Mouse (Mus musculus) mesoderm, embryonic 11.5 days (tissue): Measurements from ENCODE around the gene Epyc.
A peak's percentile ranks its signal among the peaks of the same experiment; 100 is the strongest.

Source experiments
- DNase-seq: peaks from one replicate; pipeline ENCODE4 v3.0.0-alpha.2; 2012; ENCODE audit warnings: low read depth, low spot score

The Epyc gene

DNA sequence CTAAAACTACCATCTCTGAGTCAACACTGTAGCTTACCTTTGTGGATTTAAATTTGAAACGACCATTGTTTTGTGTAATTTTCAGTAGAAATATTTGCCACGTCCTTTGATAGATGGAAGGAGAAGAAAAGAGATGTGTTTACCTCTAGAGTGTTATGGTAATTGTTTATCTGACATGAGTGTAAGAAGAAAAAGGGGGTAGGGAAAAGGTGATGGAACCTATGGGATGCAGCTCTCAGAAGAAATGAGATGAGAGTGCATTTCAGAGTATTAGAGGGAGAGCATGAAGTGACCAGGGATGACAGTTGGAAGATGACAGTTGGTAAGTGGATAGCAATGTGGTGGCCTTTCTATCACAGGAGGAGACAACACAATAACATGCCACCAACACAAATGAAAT lies at the start of gene Epyc:
Epyc (plus strand) TSS at position 301 of the 400 bp plus-strand sequence.
- no peak for DNase-seq

DNA sequence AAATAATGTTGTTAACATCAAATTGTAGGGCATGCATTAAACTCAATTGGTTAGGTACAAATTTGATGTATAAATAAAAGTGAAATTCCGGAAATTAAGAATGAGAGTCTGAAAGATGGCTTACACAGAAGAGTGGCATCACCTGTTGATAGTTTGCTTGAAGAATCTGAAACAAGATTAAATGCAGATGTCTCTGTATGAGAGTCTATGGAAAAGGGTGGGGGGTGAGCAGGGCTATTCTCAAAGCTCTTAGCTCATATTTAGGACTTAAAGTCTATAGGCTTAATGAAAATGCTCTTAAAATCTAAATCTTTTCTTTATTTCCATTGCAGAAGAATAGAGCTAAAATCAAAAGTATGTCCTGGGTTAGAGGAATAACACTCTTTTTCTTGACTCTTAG lies 48.2 kb upstream of the Epyc start:
- DNase-seq = no peak

DNA sequence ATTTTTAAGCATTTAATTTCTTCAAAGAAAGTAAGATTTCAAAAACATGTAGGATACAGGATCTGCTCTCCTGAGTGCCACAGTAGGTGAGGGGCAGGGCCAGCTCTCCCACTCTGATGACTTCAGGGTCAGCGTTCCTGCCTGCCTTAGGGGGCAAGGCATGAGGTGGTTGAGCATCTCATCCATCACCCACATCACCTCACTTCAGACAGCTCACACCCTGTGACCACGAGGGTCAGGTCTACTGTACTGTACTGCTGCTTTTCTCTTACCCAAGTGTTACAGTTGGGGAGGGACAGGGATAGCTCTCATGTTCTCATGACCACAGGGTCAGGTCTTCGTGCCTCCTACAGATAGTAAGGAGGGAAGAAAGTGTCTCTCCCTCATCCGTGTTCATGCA lies 42.1 kb upstream of the Epyc start:
- no peak for DNase-seq

DNA sequence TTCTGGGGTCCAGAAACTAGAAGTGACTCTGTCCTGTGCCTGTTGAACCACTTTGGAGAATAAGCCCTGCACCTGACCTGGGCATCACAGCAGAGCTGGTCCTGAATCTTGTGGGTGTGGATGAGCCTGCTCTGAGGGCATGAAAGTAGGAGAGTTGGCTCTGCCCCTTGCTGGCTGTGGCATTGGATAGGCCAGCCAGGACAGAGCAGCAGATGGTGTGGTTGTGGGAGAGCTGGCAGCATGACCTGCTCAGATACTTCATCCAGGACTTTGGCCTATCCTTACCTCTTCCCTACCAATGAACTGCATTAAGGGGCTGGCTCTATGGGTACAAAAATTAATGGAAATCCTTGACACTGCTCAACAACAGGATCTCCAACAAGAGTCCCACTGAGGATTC lies 40.6 kb upstream of the Epyc start:
- DNase-seq = no peak

- no peak for DNase-seq
Measured at GRCm38 (mm10) chr10:97606579-97606978, 37.3 kb upstream of the Epyc start, which contains the start of gene Kera. Gene Kera, plus strand, starts transcription at chr10:97606879.

GRCm38 (mm10) chr10:97622328-97622727 lies 21.5 kb upstream of the Epyc start:
- DNase-seq = no peak

DNA sequence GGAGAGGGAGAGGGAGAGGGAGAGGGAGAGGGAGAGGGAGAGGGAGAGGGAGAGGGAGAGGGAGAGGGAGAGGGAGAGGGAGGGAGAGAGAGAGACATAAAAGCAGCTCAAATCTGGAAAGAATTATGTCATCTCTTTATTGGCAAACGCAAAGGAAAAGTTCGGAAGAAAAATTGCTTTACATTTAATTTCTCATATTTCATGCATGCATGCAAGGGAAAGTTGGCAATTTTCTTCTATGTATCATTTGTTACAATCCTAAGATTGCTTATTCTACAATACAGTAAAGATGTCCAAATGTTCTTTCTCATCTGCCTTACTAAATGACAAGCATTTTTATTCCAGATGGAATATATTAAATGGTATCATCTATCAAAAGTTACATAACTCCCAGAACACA lies 19.5 kb upstream of the Epyc start:
- DNase-seq = no peak

DNA sequence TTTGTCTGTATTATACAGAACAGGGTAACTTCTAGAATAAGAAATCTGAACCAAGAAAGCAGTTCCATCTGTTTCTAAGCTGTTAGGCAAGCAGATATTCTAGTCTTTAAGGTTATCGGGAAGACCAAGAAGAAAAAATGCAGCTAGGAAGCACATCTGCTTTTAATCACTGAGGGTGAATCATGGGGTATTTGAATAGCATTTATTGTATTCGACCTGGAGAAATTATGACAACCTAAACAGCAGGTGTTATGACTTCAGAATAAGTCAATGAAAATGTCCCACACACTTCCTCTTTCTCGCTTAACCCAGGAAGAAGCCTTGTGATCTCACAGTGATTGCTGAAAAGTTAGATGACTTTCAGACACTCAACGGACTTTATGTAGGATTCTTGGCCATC lies 18.8 kb upstream of the Epyc start:
- peak; percentile 57 for DNase-seq

DNA sequence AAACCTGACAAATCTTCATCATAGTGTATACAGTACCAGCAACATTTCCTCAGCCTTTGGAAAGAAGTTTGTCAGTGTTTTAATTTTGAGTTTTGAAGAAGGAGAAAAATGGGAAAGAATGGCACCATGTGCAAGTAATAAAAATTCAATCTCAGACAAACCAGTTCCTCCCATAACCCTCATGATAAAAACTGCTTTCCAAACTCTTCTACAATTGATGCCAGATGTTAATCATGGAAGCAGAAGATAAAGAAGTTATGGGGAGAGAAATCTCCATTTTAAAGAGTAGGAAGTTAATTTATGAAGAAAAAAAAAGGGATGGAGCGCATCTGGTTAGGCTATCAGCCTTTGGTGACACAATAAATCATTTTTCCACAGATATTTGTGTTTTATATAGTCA lies 17.3 kb upstream of the Epyc start:
- peak; percentile 34 for DNase-seq

DNA sequence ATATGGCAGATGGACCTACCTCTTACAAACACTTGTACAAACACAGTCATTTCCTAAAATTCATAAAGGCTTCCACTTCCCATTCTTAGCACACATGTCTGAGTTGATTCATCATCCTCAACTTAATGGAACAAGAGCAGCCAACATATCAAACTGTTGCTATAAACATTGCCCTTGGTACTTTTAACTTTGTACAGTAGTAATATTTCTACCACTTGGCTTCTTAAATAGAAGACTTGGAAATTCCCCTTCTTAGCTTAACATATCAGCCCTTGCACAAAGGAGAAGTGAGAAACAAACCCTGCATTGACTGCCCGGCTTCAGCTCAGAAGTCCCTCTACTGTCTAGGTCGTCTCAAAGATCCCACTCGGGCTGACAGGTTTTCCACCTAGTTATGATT lies 12.8 kb upstream of the Epyc start:
- DNase-seq = no peak

GRCm38 (mm10) chr10:97641926-97642325 lies 1.9 kb upstream of the Epyc start:
- DNase-seq = no peak

- no peak for DNase-seq
Measured at GRCm38 (mm10) chr10:97650334-97650733, 6.5 kb downstream of the Epyc start.

- no peak for DNase-seq
Measured at GRCm38 (mm10) chr10:97659489-97659888, 15.6 kb downstream of the Epyc start.

GRCm38 (mm10) chr10:97668656-97669055 lies 24.8 kb downstream of the Epyc start:
- peak; percentile 54 for DNase-seq

GRCm38 (mm10) chr10:97670202-97670601 lies 26.3 kb downstream of the Epyc start:
- no peak for DNase-seq

- no peak for DNase-seq
Measured at GRCm38 (mm10) chr10:97673239-97673638, 29.4 kb downstream of the Epyc start.

- no peak for DNase-seq
Measured at GRCm38 (mm10) chr10:97682981-97683380, 39.1 kb downstream of the Epyc start.

DNA sequence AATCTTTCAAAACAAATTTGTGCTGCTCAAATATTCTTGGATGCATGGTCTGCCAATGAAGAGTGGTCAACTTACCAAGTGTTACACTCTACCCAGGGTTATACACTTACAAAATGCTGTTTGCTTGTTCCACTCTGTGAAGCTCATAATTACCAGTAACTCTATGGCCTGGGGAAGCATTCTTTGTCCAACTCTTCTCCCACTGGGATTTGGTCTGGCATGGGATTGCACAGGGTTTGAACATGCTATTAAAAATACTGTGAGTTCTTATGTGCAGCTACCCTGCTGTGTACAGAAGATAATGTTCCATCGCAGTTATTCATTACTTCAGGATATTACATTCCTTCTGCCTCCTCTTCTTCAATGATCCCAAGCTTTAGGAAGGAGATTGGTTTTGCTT lies 43.3 kb downstream of the Epyc start:
- no peak for DNase-seq

GRCm38 (mm10) chr10:97689425-97689824 lies 45.6 kb downstream of the Epyc start:
- no peak for DNase-seq

DNA sequence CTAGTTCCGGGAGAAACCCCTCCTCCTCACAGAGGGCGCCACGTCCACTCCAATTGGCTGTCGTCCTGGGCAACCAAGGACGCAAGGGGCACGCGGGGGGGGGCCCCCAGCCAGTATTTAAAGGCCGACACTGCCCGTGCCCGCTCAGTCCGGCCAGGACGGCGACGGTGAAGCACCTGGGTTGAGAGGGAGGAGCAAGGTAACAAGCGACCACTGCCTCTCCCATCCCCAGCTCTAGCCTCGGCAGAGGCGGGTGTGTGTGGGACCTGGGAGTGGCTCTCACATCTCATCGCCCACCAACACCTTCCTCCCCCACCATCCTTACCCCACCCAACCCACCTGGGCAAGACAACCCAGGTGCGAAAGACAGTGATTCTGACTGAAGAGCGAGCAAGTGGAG lies 49.0 kb downstream of the Epyc start, which contains the start of gene Ccer1:
Ccer1 (plus strand) TSS at position 147 of the 400 bp plus-strand sequence.
- no peak for DNase-seq

DNA sequence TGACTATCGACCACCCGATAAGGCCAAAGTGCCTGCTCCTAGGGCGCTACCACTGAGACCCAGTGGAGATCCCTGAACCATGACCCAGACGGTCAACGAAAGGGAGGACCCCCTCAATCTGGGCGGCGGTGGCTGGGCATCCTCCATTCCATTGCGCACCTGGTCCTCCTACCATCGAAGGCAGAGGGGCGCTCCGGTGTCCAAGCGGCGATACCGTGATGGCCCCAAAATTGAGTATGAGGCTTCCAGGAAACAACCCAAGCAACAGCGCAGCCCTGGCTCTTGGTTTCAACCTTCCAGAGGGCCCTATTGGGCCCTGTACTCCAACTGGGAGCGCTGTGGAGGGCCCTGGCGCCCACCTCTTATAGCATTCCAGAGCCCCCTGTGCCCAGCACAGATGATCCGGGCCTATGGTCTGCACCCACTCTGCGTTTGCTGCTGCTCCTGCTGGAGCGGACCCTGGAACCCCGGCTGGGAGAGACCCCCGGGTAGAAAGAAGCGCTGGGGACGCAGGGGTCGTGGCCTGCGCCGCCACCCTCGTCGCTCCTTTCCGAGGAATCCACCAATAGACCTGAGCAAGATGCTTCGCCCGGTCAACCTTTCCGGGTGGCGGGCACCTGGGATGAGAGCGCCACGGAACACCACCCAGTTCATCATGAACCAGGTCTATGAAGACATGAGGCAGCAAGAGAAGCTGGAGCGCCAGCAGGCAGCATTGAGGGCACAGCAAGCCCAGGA lies 49.7 kb downstream of the Epyc start:
- DNase-seq = no peak

DNA sequence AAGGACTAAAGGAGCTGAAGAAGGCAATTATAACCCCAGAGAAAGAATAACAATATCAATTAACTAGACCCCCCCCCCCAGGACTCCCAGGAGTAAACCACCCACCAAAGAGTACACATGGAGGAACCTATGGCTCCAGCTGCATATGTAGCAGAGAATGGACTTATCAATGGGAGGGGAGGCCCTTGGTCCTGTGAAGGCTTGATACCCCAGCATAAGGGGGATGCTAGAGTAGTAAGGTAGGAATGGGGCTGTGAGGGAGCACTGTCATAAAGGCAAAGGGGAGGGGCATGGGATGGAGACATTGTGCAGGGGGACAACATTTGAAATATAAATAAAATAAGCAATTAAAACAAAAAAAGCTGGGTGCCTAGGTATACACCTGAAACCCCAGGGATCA lies 58.5 kb downstream of the Epyc start:
- DNase-seq = no peak

GRCm38 (mm10) chr10:97704562-97704961 lies 60.7 kb downstream of the Epyc start:
- DNase-seq = peak; percentile 69

DNA sequence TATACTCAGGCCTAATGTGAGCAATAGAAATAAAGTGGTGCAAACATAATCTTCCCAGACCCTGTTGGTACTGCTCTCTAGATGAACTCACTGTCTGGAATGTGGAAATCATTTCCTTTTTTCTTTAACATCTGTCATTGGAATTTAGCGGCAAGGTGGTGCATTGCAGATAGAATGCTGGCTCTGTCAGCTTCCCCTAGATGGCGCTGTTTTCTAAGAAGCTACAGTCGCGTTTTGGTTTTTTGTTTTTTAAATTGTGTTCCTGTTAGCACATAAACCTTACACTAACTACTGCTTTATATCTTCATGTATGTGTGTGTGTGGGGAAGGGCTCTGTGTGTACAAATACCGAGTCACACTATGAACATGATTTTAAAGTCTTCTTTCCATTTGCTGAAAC lies 68.8 kb downstream of the Epyc start:
- DNase-seq = peak; percentile 82
